Mouse (Mus musculus) erythroblast, embryonic 14.5 days (primary cell): Measurements from ENCODE around the gene Tiam2. TPM values are rescaled to one million over a fixed set of nuclear protein-coding genes. Genes with fewer than 3 reads are reported as not detected.

Source experiments
- H3K27me3 ChIP-seq: 2 replicates; pipeline ENCODE4 v1.6.1; 2012; ENCODE audit warnings: inconsistent platforms; ENCODE audit not compliant: control insufficient read depth
- H3K36me3 ChIP-seq: 2 replicates; pipeline ENCODE4 v1.6.1; 2012; ENCODE audit warnings: mild to moderate bottlenecking, inconsistent platforms; ENCODE audit not compliant: control insufficient read depth
- H3K4me1 ChIP-seq: 2 replicates; pipeline ENCODE4 v1.6.1; 2012; ENCODE audit warnings: inconsistent platforms; ENCODE audit not compliant: control insufficient read depth
- H3K4me3 ChIP-seq: replicated peaks from 2 replicates; pipeline ENCODE3; 2012; ENCODE audit warnings: moderate library complexity, mild to moderate bottlenecking, inconsistent platforms
- H3K9me3 ChIP-seq: 2 replicates; pipeline ENCODE4 v1.6.1; 2012; ENCODE audit warnings: low read length, inconsistent platforms, mixed read lengths; ENCODE audit not compliant: control insufficient read depth
- GATA1 ChIP-seq: IDR thresholded peaks from 2 replicates; pipeline ENCODE4 v1.6.1; 2012; ENCODE audit warnings: low read length, inconsistent platforms, mixed read lengths
- TAL1 ChIP-seq: IDR thresholded peaks from 3 replicates; pipeline ENCODE4 v1.6.1; 2012; ENCODE audit warnings: low read length, inconsistent platforms, mixed read lengths
- polyA plus RNA-seq: library from polyadenylated mRNA; stranded (reverse); fragments of >175 nt; gene quantifications from 2 replicates; pipeline ENCODE4 v1.2.3, GENCODE M21; 2012

Gene Tiam2
- polyA plus RNA-seq, 1 experiment = not detected

DNA sequence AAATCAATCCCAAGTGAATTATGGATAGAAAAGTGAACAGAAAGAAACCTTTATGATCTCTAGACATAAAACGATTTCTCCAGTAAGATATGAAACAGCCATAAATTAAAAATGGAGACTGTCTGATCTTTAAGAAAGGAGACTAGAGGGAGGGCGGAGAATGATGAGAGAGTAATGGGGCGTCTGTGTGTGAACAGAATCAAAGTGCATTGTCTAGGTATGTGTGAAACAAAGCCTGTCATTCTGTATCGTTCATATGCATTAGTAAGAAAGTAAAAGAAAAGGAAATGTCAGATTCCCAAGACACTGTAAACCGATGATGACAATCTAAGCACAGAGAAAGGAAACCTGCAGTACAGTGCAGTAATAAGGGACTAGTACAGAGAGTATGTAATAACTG lies 214.7 kb downstream of the Tiam2 start:
- H3K4me1 ChIP-seq = no peaks in the 10 kb centered on the region
- no peaks in the 10 kb centered on the region for H3K27me3 ChIP-seq
- H3K36me3 ChIP-seq = peaks cover 26% of the 10 kb centered on the region
- TF ChIP-seq GATA1 (no peak), TAL1 (no peak)
- H3K4me3 ChIP-seq = no peak overlapping the region
- H3K9me3 ChIP-seq = no peaks in the 10 kb centered on the region

DNA sequence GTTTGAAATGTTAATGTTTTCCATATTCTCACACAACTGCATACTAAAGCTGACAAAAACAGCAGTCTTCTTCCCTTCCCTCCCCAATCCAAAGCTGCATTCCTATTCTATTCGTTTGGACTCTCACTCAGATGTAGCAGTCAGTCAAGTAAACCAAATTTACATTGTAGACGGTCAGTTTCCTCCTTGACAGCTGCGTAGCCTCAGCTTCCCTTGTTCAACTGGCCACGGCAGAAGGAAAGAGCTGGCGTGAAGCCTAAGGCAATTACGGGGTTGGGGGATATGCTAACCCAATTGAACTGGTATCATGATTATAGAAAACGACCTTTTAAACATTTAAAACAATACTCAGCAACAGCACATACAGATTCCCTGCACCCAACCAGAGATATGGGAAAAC lies 221.4 kb downstream of the Tiam2 start:
- Histone ChIP-seq H3K9me3 (no peaks in the 10 kb centered on the region), H3K4me1 (peaks cover 1% of the 10 kb centered on the region; the same call in 1 of the 2 replicates), H3K4me3 (no peak overlapping the region), H3K36me3 (peaks cover 30% of the 10 kb centered on the region), H3K27me3 (no peaks in the 10 kb centered on the region)
- TF ChIP-seq GATA1 (no peak), TAL1 (no peak)

DNA sequence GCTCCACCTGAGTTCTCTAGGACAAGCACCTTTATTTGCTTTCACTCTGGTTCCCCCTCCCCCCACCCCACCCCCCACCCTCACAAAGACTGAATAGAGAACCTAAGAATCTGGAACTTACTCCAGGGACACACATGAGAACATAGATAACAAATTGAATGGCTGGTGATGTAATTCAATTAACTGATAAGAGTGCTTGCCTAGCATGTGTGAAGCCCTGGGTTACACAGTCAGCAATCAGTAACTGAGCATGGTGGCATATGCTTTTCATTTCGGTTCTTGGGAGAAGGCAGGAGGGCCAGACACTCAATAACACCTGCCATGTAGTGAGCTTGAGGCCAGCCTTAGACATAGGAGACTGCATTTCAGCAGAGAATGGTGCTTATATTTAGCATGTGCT lies 229.9 kb downstream of the Tiam2 start:
- Histone ChIP-seq H3K27me3 (no peaks in the 10 kb centered on the region), H3K4me3 (peak overlapping the region; percentile 91), H3K9me3 (no peaks in the 10 kb centered on the region), H3K4me1 (peaks cover 35% of the 10 kb centered on the region), H3K36me3 (peaks cover 23% of the 10 kb centered on the region)
- TF ChIP-seq GATA1 = no peak
- no peak for TF ChIP-seq TAL1

DNA sequence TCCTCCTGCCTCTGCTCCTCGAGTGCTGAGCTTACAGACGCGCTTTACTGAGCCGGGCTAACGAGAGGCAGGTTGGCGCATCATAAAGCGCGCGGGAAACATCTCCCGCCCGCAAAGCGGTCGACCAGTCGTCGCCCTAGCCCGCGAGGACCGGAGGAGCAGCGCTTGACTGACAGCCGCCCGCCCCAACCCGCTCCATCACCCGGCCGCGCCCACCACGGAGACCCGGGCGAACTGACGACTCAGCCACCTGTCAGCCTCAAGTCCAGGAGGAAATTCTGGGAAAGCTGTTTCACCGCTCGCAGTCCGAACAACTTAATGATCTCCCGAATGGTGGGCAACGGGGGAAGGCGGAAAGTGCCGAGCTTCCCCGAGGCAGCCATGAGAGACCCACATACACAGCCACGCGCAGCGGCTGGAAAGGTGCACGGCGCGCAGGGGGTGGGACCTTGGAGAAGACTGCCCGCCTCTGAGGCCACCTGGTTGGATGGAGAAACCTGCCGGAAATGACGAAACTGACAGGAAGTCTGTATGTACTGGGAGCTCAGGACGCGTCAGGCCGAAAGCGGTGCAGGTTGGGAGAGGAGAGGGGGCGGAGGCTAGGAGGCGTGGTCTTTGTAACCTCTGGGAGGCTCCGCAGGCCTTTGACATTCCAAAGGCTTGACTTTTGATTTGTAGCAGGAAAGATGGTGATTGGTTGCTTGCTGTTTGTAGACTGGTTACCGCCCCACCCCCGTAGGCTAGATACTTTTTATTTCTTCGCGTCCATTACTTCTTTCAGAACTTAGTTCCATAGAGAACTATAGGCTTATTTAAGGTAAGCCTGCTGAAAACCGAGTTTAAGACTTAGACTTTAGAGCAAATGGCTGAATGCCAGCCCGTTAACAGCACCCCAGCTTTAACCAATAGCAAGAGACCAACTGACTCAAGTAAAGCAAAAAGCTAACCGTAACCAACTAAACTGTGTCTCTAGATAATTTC lies 231.2 kb downstream of the Tiam2 start, which contains the start of gene Tfb1m:
Gene Tfb1m, minus strand, starts transcription at position 451 of the 981 bp plus-strand sequence.
- Histone ChIP-seq H3K27me3 (0 out of 2 replicates have a peak, but pooled peaks cover 2% of the 10 kb centered on the region), H3K9me3 (no peaks in the 10 kb centered on the region; the same call in 1 of the 2 replicates), H3K4me3 (peak within 1 kb of the TSS; percentile 91), H3K36me3 (peaks cover 12% of the 10 kb centered on the region; the same call in 1 of the 2 replicates), H3K4me1 (peaks cover 33% of the 10 kb centered on the region)
- TF ChIP-seq GATA1 (no peak), TAL1 (no peak)

DNA sequence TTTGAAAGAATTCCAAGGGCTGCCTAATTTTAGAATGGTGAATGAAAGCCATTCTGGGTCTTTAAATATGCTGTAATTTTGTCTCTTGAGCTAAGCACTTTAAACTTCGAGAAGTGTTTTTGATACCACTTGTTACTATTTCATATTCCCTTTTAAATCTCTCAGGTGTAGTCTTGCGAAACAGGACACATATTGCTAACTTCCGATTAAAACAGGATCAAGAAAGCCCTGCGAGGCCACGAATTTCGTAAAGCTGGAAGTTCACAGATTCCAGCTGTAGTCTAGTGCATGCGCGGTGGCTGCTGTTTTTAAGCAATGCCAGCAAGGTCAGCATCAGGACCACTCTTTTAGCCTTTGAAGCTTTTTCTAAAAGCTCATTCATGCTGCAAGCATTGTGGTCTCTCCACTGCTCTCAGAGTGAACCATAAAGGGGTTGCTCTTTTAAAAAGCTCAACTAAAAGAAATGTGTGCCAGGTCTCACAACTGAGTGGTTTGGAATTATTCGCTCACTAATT lies 232.0 kb downstream of the Tiam2 start:
- H3K36me3 ChIP-seq = peaks cover 8% of the 10 kb centered on the region; the same call in 1 of the 2 replicates
- no peaks in the 10 kb centered on the region; the same call in 1 of the 2 replicates for H3K9me3 ChIP-seq
- 0 out of 2 replicates have a peak, but pooled peaks cover 2% of the 10 kb centered on the region for H3K27me3 ChIP-seq
- peaks cover 29% of the 10 kb centered on the region for H3K4me1 ChIP-seq
- peak overlapping the region; percentile 91 for H3K4me3 ChIP-seq
- TF ChIP-seq GATA1 (no peak), TAL1 (no peak)

DNA sequence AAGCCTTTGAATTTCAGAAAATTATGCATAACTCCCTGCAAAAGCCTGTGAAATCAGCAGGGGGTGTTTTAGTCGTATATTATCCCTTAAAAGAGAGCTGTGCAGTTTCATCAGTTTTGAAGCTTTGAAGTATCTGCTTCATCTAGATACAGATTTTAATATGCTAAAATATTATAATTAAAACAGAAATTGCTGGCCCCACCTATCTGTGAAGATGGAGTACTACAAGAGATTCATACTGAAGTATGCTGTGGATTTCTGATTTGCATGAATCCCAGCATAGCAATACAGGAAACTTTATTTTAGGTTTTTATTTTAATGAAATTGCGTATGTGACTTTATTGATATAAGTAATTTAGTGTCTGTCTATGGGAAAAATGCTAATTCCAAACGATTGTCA lies 234.2 kb downstream of the Tiam2 start:
- TF ChIP-seq TAL1 (no peak), GATA1 (no peak)
- no peaks in the 10 kb centered on the region for H3K36me3 ChIP-seq
- 0 out of 2 replicates have a peak, but pooled peaks cover 2% of the 10 kb centered on the region for H3K27me3 ChIP-seq
- H3K9me3 ChIP-seq = no peaks in the 10 kb centered on the region; the same call in 1 of the 2 replicates
- peaks cover 29% of the 10 kb centered on the region for H3K4me1 ChIP-seq
- no peak overlapping the region for H3K4me3 ChIP-seq

DNA sequence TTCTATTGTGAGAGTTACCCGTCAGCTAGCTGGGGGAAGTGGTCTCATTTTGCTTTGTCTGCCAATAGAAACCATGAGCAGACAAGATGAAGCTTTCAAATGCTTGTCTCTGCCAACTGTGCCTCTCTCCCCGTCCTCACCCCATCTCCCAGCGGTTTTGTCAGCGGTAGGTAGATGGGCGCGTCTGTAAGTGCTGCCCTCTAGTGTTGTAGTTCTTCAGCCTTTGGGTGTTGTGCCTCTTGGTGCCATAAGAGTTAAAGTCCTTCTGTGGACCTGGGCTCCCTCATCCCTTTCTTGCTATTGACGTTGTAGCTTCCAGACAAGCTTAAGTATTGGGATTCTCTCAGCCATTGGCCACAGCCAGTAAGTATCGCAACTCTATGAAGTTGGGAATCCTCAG lies 236.0 kb downstream of the Tiam2 start:
- Histone ChIP-seq H3K4me1 (peaks cover 11% of the 10 kb centered on the region), H3K27me3 (0 out of 2 replicates have a peak, but pooled peaks cover 2% of the 10 kb centered on the region), H3K4me3 (no peak overlapping the region), H3K9me3 (no peaks in the 10 kb centered on the region; the same call in 1 of the 2 replicates), H3K36me3 (no peaks in the 10 kb centered on the region)
- TF ChIP-seq GATA1 (no peak), TAL1 (no peak)

DNA sequence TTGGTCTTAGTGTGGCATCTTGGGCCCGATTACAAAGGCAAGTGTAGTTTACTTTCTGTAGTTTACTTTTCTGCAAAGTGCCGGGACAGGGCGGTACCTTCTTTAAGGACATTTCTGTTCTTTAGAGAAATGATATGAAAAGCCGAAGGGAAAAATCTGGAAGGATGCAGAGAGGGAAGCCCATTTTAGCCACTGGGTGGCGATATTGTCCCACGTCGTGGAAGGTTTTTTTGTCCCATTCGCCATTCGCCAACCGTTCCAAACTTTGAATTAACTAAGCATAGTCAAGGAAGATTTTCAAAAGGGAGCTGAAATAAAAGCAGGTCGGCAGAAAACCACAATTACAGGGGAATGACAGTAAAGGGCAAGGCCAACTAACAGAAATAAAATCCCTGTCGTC lies 244.5 kb downstream of the Tiam2 start:
- Histone ChIP-seq H3K4me3 (no peak overlapping the region), H3K27me3 (no peaks in the 10 kb centered on the region), H3K9me3 (no peaks in the 10 kb centered on the region), H3K4me1 (no peaks in the 10 kb centered on the region), H3K36me3 (no peaks in the 10 kb centered on the region)
- TF ChIP-seq GATA1 (no peak), TAL1 (no peak)

Other genes with a start within 250 kb of the Tiam2 start
- gene Scaf8, start 211.6 kb upstream of the Tiam2 start, polyA plus RNA-seq = 0.43 and 0.75 TPM in 2 replicates
- gene Cldn20, start 206.0 kb downstream of the Tiam2 start, polyA plus RNA-seq = not detected in 2 replicates
- 0.12 and 0.32 TPM in 2 replicates for gene Tfb1m, start 231.2 kb downstream of the Tiam2 start, polyA plus RNA-seq